Mouse (Mus musculus) adrenal gland, postnatal 25 days (tissue): ENCODE measurements around the gene Mybpc2. TPM values are rescaled to one million over a fixed set of nuclear protein-coding genes. Genes with fewer than 3 reads are reported as not detected.

ENCODE experiments used
- DNase-seq: peaks from one replicate; pipeline ENCODE4 v3.0.0; 2021; ENCODE audit warnings: mixed read lengths
- total RNA-seq: library from RNA; stranded (reverse); gene quantifications from 2 replicates; pipeline ENCODE4 v1.2.3, GENCODE M21; 2021

Gene Mybpc2
- total RNA-seq, 1 experiment from 2014 or later: not detected

DNA sequence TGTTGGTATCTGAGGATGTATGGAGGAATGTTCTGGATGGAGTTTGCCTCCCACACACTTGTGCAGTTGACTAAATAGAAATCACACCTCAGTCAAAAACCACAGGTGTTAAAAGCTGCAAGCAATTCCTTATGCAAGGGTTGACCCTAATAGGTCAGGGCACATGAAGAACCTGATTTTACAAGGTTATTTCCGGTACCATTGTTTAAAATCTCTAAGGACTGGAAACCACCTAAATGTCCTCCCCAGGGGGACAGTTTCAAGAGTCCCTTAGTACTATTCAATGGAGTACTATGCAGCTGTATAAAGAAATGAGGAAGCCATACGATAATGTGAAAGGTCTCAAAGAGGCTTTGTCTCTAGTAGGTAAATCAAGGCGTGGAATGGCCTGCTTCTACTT, 21.8 kb upstream of the Mybpc2 start:
- no peak for DNase-seq

DNA sequence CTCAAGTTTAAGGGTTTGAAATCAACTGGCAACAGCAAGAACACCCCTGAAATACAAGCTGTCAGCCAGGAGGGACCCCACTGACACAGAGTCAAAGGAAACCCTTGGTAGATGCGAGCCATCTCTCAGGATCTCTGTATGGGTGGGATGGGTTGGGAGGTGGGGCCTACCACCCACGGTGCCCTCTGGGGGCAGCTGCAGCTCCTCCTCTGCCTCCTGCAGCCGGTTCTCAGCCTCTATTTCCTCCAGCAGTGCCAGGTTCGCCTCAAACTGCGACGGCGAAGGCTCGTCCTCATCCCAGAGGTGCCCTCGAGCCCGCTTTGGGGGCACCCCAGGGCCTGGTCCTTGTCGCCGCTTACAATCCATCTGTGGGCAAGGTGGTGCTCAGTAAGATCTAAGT, 18.6 kb upstream of the Mybpc2 start:
- no peak for DNase-seq

DNA sequence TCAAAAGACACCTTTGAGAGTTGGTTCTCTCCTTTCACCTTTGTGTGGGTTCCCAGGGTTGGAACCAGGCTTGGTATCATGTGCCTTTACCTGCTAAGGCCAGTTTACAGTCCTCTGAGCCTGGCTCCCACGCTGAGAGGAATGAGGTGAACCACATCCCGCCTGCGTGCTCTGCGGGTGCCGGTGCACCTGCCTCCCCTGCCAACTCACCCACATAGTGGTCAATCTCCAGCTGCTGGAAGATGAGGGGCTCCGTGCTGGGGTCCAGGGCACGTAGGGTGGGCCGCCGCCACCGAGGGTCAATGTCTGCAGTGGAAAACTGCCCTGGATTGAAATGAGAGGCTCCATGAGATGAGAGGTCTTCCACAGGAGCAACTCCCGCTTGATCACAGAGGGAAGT, 18.1 kb upstream of the Mybpc2 start:
- DNase-seq: no peak

DNA sequence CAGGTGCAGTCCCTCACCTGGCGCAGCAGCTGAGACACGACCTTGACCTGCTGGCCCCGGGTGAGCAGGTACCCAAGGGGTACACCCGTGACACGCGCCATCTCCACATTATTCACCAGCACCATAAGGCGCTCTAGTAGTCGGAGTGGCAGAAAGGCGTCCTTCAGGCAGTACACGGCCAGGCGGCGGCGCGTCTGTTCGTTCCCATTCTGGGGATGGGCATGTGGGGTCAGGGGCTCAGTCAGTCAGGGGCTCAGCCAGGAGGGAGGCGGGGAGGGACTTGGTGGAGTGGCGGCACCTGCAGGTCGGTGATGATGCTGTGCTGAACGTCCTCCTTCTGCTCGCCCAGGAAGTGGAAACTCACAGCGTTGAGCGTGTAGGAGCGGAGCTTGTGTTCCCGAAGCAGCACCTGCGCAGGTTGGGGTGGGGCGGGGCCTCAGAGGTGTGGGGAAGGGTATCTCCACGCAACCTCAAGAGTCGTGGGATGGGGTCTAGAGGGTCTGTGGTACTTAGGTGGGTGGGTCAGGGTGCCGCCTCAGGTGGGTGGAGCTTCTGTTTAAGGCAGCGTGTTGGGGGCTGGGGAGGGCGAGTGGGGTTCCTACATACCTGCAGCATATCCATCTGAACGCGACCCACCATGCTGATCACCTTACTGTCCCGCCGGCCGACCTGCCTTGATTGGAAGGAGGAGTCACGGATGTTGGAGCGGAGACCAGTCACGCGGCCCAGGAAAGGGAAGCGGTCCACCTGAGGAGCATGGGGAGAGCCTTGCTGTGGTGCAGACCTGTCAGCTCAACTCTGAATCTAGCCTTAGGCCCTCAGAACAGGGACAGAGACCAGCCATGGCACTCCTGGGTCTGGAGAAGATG, 14.5 kb upstream of the Mybpc2 start:
- no peak for DNase-seq

- DNase-seq: no peak
These were observed 13.0 kb upstream of the Mybpc2 start for GRCm38 (mm10) chr7:44537496-44537895.

GRCm38 (mm10) chr7:44537009-44537408, 12.6 kb upstream of the Mybpc2 start:
- DNase-seq: no peak

DNA sequence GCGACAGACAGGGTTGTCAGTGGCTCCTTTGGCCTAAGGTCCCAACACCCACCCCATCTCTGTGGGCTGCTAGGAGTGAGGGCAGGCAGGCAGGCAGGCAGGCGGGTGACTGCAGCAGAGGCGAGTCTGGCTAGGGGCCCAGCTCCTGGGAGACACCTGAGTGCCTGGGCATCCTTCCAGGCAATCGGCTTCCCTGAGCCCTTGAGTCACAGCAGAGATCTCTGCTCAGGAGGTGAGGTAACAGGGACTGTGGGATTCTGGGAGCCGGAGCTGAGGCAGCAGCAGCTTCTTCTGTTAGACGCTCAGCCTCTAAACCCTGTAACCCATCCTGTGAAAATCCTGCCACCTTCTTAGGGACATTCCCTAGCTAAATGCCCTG, 12.1 kb upstream of the Mybpc2 start:
- DNase-seq: no peak

- no peak for DNase-seq
These were observed 11.5 kb upstream of the Mybpc2 start for GRCm38 (mm10) chr7:44535657-44536589.

GRCm38 (mm10) chr7:44534656-44535441, 10.4 kb upstream of the Mybpc2 start:
- no peak for DNase-seq

- DNase-seq: no peak
These were observed 9.8 kb upstream of the Mybpc2 start for GRCm38 (mm10) chr7:44534242-44534641.

- DNase-seq: no peak
These were observed 9.2 kb upstream of the Mybpc2 start for GRCm38 (mm10) chr7:44533746-44534045.

GRCm38 (mm10) chr7:44532918-44533745, 8.7 kb upstream of the Mybpc2 start:
- no peak for DNase-seq

DNA sequence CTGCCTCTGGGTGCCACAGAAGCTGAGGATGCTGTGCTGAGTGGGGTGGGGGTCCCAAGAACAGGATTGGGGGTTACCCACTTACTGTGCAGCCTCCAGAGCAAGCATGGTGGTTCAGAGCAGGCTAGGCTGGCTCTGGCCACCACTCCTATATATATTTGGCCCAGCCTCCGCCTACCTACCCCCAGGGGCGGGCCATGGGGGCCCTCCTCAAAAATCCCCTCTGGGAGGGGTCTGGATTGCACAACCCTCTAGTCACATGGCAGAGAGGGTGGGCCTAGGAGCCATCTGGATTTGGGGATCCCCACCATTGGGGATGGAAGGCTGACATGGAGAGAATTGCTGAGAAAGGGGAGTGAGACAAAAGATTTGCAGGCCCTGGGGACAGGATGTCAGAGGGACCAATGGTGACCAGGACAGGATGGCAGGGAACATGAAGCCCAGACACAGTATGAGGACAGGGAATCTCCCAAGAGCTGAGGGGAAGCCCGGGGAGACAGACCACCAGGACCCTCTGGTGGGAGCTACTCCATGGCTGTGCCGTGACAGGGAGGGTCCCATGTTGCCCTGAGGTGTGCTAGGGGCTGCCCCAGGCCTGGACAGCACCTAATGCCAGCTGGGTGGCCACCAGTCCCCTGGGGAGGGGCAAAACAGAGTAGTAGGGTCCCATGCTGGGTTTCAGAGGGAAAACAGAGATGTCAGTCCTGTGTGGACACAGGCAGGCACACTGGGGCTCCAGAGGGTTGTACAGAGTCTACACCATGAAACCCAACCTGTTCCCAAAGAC, 7.7 kb upstream of the Mybpc2 start, which contains the start of gene Spib:
TSS of gene Spib (minus strand) at position 126 of the 787 bp plus-strand sequence.
- no peak for DNase-seq

- DNase-seq: no peak
These were observed 6.8 kb upstream of the Mybpc2 start for GRCm38 (mm10) chr7:44531207-44531606.

- DNase-seq: no peak
These were observed 6.1 kb upstream of the Mybpc2 start for GRCm38 (mm10) chr7:44530507-44530906.

GRCm38 (mm10) chr7:44529518-44529917, 5.1 kb upstream of the Mybpc2 start:
- no peak for DNase-seq

DNA sequence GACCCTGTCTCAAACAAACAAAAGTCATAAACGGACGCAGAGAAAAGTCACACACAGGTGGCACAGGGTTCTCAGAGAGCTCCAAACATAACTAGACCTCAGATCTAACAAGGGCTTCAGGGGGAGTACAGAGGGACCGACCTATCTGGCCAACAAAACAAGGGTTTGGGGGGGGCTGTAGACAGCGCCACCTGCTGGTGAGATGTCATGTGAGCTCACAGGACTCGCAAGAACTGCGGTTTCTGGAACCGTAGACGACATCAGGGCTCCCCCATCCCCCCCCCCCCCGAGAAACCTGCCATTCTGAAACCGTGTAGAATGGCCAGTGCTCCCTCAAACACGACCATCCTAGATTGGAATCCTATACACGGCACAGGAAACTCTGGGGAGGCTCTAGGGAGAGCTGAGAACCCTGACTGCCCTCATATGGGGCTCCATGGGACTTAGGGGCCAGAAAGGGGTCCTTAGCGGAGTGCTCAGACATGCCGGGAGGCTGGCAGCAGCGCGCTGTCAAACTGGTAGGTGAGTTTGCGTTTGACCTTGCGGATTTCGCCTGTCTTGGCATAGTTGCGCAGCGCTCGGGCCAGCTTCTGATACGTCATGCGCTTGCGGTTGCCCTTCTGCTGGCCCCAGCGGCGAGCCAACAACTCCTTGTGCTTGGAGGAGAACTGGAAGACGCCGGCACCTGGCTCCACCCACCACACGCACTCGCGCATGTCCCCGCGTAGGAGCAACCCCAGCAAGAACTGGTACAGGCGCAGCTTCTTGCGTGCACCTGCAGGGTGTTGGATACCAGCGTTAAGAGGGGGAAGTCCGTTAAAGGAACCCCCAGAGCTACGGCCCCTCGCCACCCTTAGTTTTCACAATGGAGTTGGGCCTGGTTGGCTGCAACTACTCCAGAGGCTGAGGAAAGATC, 3.3 kb upstream of the Mybpc2 start:
- DNase-seq: peak; percentile 70

DNA sequence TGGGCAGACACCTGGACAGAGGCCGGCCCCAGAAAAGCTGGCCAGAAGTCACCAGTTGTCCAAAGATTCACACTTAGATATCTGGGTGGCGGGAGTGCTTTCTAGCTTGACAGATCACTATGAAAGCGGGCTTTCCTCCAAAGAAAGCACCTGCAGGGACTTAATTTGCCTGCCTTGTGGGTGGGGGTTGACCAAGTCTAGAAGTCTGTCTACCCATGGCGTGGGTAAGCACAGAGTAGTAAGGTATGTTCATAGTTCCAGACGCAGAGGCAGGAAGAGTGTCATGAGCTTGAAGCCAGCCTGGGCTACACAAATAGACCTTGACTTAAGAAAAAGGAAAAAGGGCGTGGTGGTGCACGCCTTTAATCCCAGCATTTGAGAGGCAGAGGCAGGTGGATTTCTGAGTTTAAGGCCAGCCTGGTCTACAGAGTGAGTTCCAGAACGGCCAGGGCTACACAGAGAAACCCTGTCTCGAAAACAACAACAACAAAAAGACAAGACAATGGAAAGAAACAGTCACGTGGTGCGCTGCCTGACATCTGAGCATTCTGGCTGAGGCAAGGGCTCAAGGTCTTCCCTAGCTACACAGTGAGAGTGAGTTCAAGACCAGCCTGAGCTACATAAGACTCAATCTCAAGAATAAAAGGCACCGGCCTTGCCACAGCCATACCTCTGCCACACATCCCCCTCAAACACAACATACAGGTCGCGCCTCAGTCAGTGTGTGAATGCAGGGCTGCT, 2.1 kb upstream of the Mybpc2 start:
- no peak for DNase-seq
